Comparison of ENCODE assay signal across 11 mouse cellular contexts in genomic region chr14:93317393-93317792, GRCm38 (mm10).
A peak's percentile ranks its signal among the peaks of the same experiment; 100 is the strongest.
DNase-seq lines count a peak whose midpoint lies in the region; ATAC-seq and TF ChIP-seq lines count a peak whose summit lies in the region.
"Had no signal": no experiment of that assay in that cellular context is flagged by ENCODE, and none has a peak within 500 bp of the region (broad histone marks: within the 10 kb centered on the region; RNA-seq: fewer than 3 reads in every experiment).

No protein-coding gene starts in this region.

- no peak overlapping the region for H3K4me2 ChIP-seq in lung, embryonic 14.5 days
- no peak overlapping the region for H3K4me2 ChIP-seq in neural tube, embryonic 15.5 days

- H3K36me3 ChIP-seq in lung, embryonic 14.5 days (ENCODE audit: insufficient read depth) = no peaks in the 10 kb centered on the region
- H3K36me3 ChIP-seq in neural tube, embryonic 15.5 days = no peaks in the 10 kb centered on the region

- TF ChIP-seq POLR2A in lung, adult 2 months (IDR thresholded peaks at IDR 0.05; ENCODE audit: borderline replicate concordance, extremely low read depth, low read depth, low read length) = no peak

- intact Hi-C loops in heart, postnatal 36 days (cut with DNase I) = loop anchor here (2.0 kb wide), 1 partner anchor 567 kb away; no protein-coding TSS in a partner anchor

- H3K4me1 ChIP-seq in lung, embryonic 14.5 days (ENCODE audit: insufficient read depth) = no peaks in the 10 kb centered on the region
- no peaks in the 10 kb centered on the region for H3K4me1 ChIP-seq in lung, adult 2 months (ENCODE audit: control insufficient read depth, insufficient read depth, low read length)
- H3K4me1 ChIP-seq in neural tube, embryonic 15.5 days = no peaks in the 10 kb centered on the region

- no peak overlapping the region for H3K4me3 ChIP-seq in lung, embryonic 14.5 days (ENCODE audit: low read depth, low read length)
- H3K4me3 ChIP-seq in lung, adult 2 months (replicated peaks; ENCODE audit: extremely low read depth, low read depth, low read length) = no peak overlapping the region
- H3K4me3 ChIP-seq in neural tube, embryonic 15.5 days (replicated peaks) = no peak overlapping the region

- ATAC-seq in lung, embryonic 14.5 days (ENCODE audit: insufficient read depth) = no peak
- no peak for ATAC-seq in neural tube, embryonic 15.5 days (ENCODE audit: low FRiP score)

- peak; percentile 8 for DNase-seq in heart, adult 8-10 months (ENCODE audit: low spot score)
- DNase-seq in heart, postnatal 36 days = no peak
- DNase-seq in lung, embryonic 14.5 days = peak; percentile 41
- no peak for DNase-seq in lung, adult 2 months
- DNase-seq in adipocyte (ENCODE audit: low spot score) = peak; percentile 54
- peak; percentile 18 for DNase-seq in mesoderm, embryonic 11.5 days (ENCODE audit: low read depth, low spot score)
- DNase-seq in adrenal gland, adult 2 months = no peak
- DNase-seq: kidney, adult 11 months; lung, postnatal 14 days; thymus, postnatal 4 days had no signal

- no peak overlapping the region for H3K27ac ChIP-seq in lung, embryonic 14.5 days (ENCODE audit: low read depth)
- H3K27ac ChIP-seq in neural tube, embryonic 15.5 days (replicated peaks) = no peak overlapping the region

- peak; percentile 62 for TF ChIP-seq CTCF in lung, embryonic 14.5 days (IDR thresholded peaks at IDR 0.05; ENCODE audit: low read depth)
- no peak for TF ChIP-seq CTCF in lung, adult 2 months (IDR thresholded peaks at IDR 0.05; ENCODE audit: insufficient read depth, low read length)

- no peak overlapping the region for H3K9ac ChIP-seq in lung, embryonic 14.5 days
- H3K9ac ChIP-seq in neural tube, embryonic 15.5 days (replicated peaks) = no peak overlapping the region

- no peaks in the 10 kb centered on the region for H3K9me3 ChIP-seq in lung, embryonic 14.5 days (ENCODE audit: low read depth, low read length)
- no peaks in the 10 kb centered on the region for H3K9me3 ChIP-seq in neural tube, embryonic 15.5 days (replicated peaks)

- H3K27me3 ChIP-seq in lung, embryonic 14.5 days (ENCODE audit: insufficient read depth, low read length) = no peaks in the 10 kb centered on the region
- H3K27me3 ChIP-seq in neural tube, embryonic 15.5 days (replicated peaks) = no peaks in the 10 kb centered on the region

Comparison
In these comparisons a context has a peak if more than half of its experiments do, and no peak if none do; other contexts are left out.
1. DNase-seq: peak in heart, adult 8-10 months (single experiment), lung, embryonic 14.5 days (single experiment), adipocyte (single experiment) and mesoderm, embryonic 11.5 days (single experiment); none in heart, postnatal 36 days (0 of 2), lung, adult 2 months (single experiment) and adrenal gland, adult 2 months (single experiment).